Mouse (Mus musculus) gastrocnemius, postnatal 36 days (tissue): ENCODE data around the gene Lipc. TPM values are rescaled to one million over a fixed set of nuclear protein-coding genes. Genes with fewer than 3 reads are reported as not detected.

ENCODE experiments used
- DNase-seq, 2 experiments: peaks; one replicate each; pipeline ENCODE4 v3.0.0; 2022
- intact Hi-C: fragments of 180-260 bp; cut with DNase I; formaldehyde crosslinking; loops from one replicate; pipeline ENCODE4 v1.15.1; 2025
- total RNA-seq, 2 experiments: library from RNA; stranded (reverse); gene quantifications; 2 replicates each; pipeline ENCODE4 v1.2.3; 2021

Lipc gene
- total RNA-seq, 2 experiments from 2014 or later = not detected

DNA sequence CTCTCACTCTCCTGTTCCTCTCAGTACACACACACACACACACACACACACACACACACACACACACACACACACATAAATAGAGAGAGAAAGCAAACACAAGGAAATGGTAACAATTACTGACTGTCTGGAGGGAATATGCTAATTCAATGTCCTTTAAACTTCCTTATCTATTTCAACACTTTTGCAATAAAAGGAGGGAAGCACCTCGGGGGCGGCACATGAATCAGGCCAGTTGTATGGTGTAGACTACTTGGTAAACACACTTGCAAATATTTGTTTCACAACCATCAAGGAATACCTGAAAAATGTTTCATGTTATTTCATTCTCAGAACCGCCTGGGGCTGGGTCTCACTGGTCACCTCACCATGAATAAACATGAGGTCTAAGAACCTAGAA, 30.9 kb downstream of the Lipc start:
- DNase-seq = no peak
- intact Hi-C loops = no loop called here

DNA sequence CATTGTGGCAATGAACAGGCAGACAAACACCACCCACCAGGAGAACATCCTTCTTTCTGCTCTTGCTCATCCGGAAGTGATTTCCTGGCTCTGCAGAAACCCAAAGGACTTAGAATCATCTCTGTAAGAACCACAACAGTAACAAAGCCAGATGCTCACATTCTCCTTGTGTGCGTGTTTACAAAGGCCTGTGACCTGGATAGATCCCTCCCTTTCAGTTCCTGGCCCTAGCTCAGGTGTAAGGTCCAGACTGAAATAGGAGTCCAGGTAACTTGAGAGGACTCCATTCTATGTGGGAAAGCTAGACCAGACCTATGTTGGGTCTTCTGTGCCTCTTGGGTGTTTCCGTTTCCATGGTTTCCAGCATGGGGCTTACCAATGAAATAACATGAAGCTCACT, 32.8 kb downstream of the Lipc start:
- intact Hi-C loops = no loop called here
- DNase-seq = no peak

DNA sequence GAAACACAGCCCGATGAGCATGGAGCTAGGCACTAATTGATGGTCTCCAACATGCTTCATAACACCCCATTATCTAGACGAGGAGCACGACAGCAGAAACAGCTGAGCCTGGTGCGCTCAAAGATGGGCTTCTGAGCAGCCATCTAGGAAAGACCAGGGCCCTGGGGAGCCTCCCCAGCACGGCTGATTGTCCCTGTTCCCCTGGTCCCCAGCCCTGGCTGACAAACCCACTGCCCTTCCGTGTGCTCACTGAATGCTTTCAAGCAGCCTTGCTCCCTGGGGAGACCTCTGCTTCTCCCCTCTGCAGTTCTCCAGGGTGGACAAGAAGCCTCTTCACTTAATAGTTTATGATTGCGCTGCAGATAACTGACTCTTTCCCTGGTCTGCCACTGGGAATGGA, 35.5 kb downstream of the Lipc start:
- no peak for DNase-seq
- intact Hi-C loops = no loop called here

DNA sequence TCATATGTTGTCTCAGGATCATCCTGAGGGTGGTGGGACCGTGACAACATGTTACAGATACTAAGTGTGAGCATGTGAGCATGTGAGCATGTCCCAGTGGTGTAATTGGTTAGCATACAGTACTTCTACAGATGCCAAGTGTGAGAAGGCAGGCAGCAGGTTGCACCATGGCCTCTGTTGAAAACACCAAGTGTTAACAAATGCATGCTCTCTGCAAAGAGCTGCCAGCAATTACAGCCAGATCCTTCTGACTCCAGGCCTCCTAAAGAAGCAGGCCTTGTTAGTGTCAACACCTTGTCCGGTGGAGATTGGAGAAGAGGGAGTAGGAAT, 36.7 kb downstream of the Lipc start:
- DNase-seq = no peak
- intact Hi-C loops = no loop called here

DNA sequence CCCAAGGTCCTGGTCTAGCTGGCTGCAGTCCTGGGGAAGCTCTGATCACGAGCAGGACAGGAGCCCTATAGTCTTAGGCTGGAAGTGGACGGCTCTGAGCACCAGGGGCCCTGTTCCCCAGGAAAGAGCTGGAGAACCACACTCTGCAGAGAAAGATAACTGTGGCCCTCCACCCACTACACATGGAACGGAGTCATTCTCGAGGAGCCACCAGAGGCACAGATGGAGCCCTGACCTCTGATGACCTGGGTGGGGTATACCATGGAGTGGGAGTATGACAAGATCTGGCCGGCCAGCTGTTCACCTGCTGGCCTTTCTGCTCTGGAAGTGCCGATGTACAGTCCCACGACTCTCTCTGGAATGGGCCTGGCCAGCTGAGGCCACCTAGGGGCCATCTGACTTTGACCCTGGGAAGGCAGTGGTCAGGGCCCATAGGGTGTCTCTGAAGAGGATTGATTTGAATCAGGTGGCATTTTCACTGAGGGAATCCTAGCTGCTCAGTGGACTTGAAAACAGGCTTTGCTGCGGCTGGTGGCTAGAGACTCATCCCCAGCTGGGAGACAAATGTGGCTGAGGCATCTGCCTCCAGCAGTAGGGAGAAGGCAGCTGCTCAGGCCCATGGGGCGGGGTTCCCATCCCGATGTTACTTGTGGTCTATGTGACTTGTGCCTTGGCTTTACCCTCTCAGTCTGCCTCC, 37.2 kb downstream of the Lipc start:
- no peak for DNase-seq
- intact Hi-C loops = no loop called here

DNA sequence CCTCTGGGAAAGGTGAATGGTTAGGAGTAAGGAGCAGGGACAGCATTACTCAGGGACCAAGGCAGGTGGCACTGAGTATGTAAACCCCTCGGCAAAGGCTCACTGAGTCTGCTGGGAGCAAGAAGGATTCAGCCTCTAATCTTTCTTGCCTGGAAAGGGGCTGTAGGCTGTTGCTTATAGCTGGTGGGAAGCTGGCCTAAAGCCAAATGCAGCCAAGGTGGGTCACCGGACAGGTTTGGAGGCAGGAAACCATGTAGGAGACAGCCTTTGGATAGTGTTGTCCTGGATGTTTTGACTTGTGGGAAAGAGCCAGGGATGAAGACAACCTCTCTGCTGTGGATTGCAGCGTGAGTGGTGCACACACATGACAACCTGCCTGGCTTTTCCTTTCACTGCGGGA, 40.9 kb downstream of the Lipc start:
- intact Hi-C loops = no loop called here
- no peak for DNase-seq

DNA sequence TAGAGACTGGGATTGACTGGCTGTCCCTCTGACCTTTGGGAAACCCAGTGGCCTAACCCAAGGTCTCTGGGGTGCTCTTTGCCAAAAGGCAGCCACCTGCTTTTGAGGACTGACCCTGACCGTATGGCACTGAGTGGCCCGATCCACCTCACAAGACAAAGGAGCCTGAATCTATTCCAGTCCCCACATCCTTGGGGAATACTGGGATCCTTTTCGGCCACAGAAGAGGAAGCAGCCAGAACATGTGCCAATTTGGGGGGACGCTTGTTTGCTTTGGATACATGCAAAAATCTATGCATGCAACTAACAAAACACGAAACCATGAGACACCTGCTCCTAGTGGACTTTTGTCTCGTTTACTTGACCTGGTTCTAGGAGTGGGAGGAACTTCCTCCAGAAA, 41.7 kb downstream of the Lipc start:
- intact Hi-C loops = no loop called here
- DNase-seq = no peak

DNA sequence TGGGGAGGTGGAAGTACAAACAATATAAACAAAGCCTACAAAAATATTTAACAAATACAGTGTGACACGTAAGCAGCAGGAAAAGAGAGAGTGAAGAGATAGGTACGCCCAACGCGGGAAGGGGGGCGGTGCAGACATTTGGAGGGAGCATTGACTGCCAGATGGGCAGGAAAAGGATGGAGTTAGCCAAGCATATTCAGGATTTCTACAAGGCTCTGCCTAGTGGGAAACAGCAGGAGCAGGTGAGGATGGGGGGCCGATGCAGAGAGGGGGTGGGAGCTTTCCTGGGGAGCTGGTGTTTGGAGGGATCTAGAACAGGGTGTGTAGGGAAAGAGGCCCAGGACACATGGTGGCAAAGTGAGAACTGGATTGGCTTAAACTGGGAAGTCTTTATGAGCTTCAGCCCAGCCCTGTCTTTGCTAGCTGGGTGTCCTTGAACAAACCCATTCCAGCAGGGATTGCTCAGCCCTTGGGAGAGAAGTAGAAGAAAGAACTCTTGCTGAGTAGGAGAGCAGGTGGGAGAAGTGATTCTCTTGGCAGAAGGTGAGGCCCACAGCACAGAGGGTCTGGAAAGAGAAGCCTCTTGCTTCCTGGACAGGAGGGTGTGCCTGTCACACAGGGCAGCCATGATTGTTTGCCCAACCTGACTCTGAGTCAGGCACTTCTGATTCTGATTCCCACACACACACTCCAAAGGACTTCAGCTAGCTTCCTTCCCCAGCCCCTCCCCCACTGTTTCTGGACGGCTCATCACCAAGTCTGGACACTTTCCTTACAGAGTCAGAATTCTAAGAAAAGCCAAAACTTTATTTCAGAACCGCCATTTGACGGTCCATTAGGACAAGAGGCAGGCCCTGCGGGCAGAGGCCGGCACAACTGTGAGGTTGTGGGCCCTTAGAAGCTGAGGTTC, 49.0 kb downstream of the Lipc start:
- intact Hi-C loops = no loop called here
- no peak for DNase-seq

DNA sequence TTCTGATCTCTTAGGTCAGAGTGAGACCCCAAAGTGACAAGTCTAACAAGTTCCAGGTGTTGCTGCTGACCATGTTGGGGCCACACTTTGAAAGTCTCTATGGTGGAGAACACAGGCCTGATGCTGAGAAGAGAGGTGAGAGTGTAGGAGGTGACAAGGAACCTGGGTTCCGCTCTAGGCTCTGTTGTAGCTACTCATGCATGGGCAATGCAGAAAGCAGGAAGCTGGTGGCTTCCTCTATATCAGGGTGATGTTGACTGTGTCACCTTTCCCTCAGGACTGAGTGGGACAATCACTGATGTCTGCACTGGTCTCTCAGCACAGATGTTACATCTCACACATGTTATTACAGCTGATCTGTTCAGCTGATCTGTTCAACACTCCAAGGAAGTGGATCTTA, 57.8 kb downstream of the Lipc start:
- intact Hi-C loops = no loop called here

DNA sequence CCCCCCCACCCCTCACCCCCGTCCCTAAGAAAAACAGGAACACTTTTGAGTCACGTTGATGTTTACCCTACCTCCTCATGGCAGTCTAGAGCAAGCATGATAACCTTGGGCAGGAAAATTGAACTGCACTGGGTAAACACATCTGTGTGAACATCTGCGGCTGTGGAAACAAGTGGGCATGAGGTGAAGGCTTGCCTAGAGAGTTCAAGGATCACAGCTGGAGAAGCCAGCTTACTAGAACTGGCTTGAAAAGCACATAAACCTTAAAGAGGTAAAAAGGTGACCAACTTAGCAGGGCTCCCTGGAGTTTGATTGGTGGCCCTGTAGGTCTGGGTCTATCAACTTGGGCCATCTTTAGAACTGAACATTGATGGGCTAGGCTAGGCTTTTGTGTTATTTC, 58.5 kb downstream of the Lipc start:
- no peak for DNase-seq
- intact Hi-C loops = no loop called here

More for the DNA sequence above, 57.8 kb downstream of the Lipc start:
- DNase-seq = no peak

DNA sequence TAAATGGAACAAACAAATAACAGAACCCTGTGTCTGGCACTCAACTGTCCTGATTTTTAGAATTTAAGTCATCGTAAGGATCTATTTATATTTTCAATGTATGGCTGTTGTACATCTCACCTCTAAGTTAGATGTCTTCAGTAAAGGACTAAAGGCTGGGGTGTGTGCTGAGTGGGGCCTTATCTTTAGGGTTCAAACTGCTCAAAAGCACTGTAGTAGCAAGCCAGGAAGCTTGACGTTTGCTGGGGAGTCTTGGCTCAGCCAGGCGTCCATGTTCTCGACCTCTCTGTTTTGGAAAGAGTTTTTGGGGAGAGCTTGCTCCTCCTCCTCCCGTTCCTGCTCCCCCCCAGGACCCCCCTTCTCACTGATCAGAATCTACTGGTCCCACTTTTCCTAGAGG, 59.4 kb downstream of the Lipc start:
- intact Hi-C loops = no loop called here
- DNase-seq = no peak

DNA sequence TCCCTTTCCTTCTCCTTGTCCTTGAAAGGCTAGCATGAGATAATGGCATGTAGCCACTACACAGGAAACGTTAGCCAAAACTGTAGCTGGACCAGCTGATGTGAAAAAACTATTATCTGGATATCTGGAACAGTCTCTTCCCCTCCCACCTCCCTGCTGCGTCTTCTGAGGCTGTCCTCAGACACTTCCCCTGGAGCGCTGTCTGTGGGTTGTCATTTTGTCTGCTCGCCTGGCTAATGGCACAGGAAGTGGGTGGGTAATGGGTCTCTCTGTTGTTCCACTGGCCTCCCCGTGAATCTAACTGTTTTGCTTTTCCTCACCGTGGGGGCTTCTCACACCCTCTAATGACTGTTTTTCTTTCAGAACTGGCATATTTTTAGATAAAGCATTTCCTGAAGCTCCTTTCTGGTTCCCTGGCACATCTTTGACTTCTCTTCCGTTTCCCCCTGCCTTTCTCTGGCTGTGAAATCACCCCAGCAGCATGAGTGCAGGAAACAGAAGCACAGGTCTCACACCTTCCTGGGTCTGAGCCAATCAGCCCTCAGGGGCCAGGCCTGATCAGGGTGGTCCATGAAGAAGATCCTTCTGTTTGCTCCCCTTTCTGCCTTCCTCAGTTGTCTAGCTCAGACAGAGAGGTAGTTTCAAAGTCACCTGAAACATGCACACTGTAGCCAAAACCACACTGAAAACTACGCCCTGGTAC, 60.4 kb downstream of the Lipc start:
- no peak for DNase-seq
- intact Hi-C loops = no loop called here

DNA sequence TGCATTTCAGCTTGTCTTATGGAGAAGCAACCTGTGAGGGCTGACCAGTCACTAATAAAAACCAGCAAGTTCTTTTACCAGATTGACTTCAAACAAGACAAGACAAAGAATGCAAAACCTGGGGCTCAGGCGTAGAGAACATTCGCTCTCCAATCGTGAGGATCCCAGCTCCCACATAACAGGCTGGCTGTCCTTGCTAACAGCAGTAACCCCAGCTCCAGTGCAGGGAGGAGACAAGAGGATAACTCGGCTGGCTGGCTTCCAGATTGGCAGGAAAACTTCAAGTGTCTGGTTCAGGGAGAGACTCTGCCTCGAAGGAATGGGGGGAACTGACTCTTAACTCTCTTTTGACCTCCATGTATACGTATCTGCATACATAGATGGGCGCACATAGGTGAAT, 61.3 kb downstream of the Lipc start:
- intact Hi-C loops = no loop called here
- no peak for DNase-seq

DNA sequence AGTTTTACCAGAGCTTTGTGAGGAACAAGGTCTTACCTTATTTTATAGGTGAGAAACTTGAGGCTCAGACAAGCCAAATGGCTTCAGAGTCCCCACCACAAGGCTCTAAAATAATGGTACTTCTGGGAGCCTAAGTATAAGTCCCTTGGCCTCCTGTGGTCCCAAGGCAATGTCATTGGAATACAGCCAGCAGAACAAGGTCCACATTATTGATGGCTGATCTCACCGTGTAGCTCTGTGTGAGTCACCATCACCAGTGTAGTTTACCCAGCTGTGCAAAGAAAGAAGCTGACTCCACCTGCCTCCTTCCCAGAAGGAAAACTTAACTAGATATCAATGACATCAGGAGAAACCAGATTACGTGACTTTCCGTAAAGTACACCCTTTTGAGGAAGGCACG, 63.1 kb downstream of the Lipc start:
- DNase-seq = no peak
- intact Hi-C loops = no loop called here

DNA sequence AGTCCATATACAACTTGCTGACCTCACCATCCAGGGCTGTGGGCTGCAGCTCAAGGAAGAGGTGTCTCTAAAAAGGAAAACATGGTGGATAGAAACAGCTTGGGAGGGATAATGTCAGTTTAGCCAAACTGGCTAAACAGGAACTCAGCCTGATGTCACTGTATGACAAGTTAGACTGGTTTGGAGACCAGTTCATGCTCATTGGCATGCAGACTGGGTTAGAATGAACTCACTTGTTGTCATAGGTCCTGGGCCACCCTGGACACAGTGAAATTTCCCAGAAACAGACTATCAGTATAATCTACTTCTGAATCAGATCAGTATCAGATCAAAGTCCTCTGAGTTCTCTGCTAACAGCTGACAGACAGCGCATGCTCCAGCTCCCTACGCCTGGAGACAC, 63.5 kb downstream of the Lipc start:
- intact Hi-C loops = no loop called here
- no peak for DNase-seq

DNA sequence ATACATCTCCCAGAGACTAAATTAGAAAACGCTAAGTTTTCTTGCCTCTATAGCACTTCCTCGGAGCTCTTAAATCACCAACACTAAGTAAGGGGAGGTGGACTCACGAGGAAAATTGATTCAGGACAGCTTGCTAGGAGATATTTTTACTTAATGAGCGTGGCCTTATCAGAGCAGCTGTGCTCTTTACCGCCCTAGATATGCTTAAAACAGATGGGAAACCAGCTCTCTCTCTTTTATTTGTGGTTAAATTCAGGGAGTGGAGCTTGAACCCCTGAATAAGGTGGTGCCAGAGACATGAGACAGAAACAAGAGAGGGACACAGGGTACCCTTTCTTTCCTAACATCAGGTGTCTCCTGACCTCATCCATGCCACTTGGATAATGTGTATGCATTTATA, 70.0 kb downstream of the Lipc start:
- DNase-seq = no peak
- intact Hi-C loops = no loop called here

DNA sequence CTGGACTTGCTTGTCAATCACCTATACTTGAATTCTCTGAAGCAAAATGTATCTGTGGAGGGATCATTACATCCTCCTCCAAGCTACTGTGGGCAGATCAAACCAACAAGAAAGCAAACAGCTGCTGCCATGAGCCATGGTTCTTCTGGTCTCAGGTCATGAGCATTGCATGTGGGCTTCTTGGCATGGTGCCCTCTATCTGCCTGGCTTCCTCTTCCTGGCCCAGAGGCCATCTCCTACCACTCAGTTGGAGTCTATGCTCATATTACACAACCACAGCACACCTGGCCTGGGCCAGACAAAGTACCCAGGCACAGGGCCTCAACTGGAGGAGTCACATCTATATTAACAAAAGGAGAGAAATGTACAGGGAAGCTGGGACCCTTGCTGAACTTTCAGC, 73.2 kb downstream of the Lipc start:
- DNase-seq = no peak
- intact Hi-C loops = no loop called here

DNA sequence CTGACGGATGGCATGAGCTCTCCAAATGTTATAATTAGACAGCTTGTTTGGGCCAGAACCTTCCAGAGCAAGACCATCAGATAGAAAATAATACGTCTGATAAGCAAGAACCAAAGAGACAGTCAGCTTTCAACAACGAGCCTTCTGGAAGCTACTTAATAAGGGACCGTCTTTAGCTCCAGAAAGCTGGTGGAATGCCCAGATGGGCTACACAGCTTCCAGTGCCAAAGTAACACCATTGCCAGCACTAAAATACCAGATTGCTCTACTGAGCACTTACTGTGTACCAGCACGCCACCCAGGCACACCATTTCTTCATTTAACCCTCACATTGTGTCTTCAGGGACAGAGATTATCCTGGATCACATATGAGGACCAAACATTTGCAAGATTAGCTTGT, 73.9 kb downstream of the Lipc start:
- intact Hi-C loops = no loop called here
- no peak for DNase-seq

DNA sequence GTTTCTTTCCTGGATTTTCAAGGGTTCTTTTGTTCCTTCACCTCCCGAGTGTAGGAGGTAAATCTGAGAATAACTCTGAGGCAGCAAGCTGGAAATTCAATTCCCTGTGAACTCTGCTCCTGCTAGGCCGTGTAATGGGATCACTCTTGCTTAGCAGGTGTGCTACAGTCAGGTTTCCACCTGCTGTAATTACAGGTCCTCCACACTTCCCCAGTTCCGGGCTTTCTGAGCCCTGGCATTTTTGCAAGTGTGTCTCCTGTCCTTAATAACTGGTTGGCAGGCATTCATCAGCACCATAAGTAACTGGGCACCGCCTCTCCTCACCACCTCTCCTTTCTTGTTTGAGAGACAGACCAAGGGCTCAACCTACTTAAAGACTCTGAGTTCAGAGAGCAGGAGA, 76.5 kb downstream of the Lipc start:
- intact Hi-C loops = no loop called here
- DNase-seq = no peak

DNA sequence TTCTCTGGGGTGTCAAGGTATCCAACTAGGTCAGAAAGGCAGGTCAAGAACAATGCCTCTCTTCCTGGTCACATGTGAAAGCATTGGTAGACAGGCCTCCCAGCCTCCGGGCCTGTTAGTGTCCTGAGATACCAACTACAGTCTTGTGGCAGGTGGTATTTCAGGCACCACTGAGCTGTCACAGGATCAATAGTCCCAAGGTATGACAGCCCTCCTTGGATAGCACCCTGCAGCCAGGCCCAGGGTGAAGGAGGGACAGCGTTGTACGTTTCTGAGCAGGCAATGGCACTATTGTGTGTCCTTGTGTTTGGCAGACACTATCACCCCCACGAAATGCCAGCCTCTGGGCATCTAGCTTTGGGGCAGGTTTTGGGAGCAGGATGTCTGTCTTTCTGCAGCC, 77.0 kb downstream of the Lipc start:
- intact Hi-C loops = no loop called here
- no peak for DNase-seq

DNA sequence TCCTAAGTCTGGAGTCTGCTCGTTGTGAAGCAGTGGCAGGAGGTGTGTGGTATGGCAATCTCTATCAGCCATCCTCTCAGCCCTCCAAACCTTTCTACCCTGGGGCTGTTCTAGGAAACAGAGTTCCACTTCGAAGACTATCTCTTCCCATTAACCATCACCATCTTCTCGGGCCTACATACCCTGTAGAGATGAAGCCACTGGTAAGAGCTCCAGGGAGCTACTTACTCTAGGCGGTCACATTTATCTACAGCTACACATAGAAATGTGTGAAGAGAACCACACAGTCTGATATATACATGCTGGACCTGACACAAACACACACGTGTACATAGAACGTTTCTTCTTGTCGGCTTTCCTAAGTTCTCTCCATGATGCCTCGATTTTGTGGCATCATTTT, 79.4 kb downstream of the Lipc start:
- intact Hi-C loops = no loop called here
- no peak for DNase-seq

DNA sequence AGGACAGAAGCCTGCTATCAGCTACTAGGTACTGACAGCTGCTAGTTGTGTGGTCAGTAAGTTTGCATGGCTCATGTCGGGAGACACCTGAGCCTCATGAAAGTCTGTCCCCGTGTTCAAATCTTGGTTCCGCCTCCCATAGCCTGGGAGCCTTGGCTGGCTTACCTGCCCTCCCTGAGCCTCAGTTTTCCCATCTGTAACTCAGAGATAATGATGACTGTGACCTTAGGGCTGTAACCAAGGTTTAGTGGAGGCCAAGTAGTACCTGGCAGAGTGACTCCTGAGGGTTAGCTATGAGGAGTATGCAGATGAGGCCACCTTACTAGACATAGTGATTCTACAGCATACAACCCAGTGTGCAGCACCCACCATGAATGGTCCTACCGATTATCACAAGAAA, 81.7 kb downstream of the Lipc start:
- intact Hi-C loops = no loop called here
- no peak for DNase-seq
